ENCODE assay signal across 12 mouse cellular contexts in genomic region chr1:59524071-59524470, GRCm38 (mm10). TPM values are rescaled to one million over a fixed set of nuclear protein-coding genes. Genes with fewer than 3 reads are reported as not detected.
DNase-seq lines count a peak whose midpoint lies in the region; ATAC-seq lines count a peak whose summit lies in the region.
"Had no signal": no experiment of that assay in that cellular context is flagged by ENCODE, and none has a peak within 500 bp of the region (broad histone marks: within the 10 kb centered on the region; RNA-seq: fewer than 3 reads in every experiment).

No protein-coding gene starts in this region.

- H3K9ac ChIP-seq in embryonic facial prominence, embryonic 14.5 days (ENCODE audit: low read depth, low read length) = no peak overlapping the region
- H3K9ac ChIP-seq in intestine, embryonic 15.5 days = no peak overlapping the region

- H3K9me3 ChIP-seq in embryonic facial prominence, embryonic 14.5 days (ENCODE audit: control insufficient read depth, low read length) = no peaks in the 10 kb centered on the region
- H3K9me3 ChIP-seq in intestine, embryonic 15.5 days = no peaks in the 10 kb centered on the region
- no peaks in the 10 kb centered on the region for H3K9me3 ChIP-seq in heart, embryonic 10.5 days

- H3K4me3 ChIP-seq in embryonic facial prominence, embryonic 14.5 days (ENCODE audit: low read depth, low read length) = no peak overlapping the region
- H3K4me3 ChIP-seq in intestine, embryonic 15.5 days (replicated peaks) = no peak overlapping the region
- H3K4me3 ChIP-seq in heart, embryonic 10.5 days = no peak overlapping the region

- no peaks in the 10 kb centered on the region for H3K36me3 ChIP-seq in embryonic facial prominence, embryonic 14.5 days (ENCODE audit: control insufficient read depth, insufficient read depth, low read length)
- H3K36me3 ChIP-seq in intestine, embryonic 15.5 days = no peaks in the 10 kb centered on the region
- no peaks in the 10 kb centered on the region for H3K36me3 ChIP-seq in heart, embryonic 10.5 days

- 0 out of 2 replicates have a peak, but pooled peaks have one; percentile 24 for ATAC-seq in embryonic facial prominence, embryonic 14.5 days (ENCODE audit: low read depth)
- ATAC-seq in intestine, embryonic 15.5 days = no peak

- H3K4me1 ChIP-seq in embryonic facial prominence, embryonic 14.5 days (ENCODE audit: control insufficient read depth, insufficient read depth, low read length) = peaks cover 17% of the 10 kb centered on the region
- H3K4me1 ChIP-seq in intestine, embryonic 15.5 days (replicated peaks) = peaks cover 7% of the 10 kb centered on the region; the same call in 1 of the 2 replicates
- peaks cover 19% of the 10 kb centered on the region for H3K4me1 ChIP-seq in heart, embryonic 10.5 days

- DNase-seq in layer of hippocampus, postnatal 10 days (ENCODE audit: low spot score in 2 of 2) = peak; percentile 29 to 30
- no peak for DNase-seq in layer of hippocampus, postnatal 25 days (ENCODE audit: extremely low spot score in 1 of 2, low spot score in 1 of 2)
- DNase-seq in embryonic facial prominence, embryonic 14.5 days (ENCODE audit: low spot score) = no peak
- DNase-seq in layer of hippocampus, postnatal 14 days (ENCODE audit: low spot score in 2 of 2) = peak; percentile 14 to 28
- peak; percentile 64 for DNase-seq in retina, embryonic 14.5 days (ENCODE audit: low spot score)
- DNase-seq in adipocyte (ENCODE audit: low spot score) = no peak
- DNase-seq in heart, embryonic 10.5 days (ENCODE audit: low spot score) = no peak
- DNase-seq: cerebellum, postnatal 36 days; heart, postnatal 4 days; lung, adult 2 months had no signal

- 55% methylated on average over 2 of the region's 2 CpGs for WGBS in embryonic facial prominence, embryonic 14.5 days
- 72% methylated on average over 2 of the region's 2 CpGs for WGBS in intestine, embryonic 15.5 days
- WGBS in heart, embryonic 10.5 days = 74% methylated on average over 2 of the region's 2 CpGs

- 0 out of 2 replicates have a peak overlapping the region, but pooled peaks have one; percentile 28 for H3K27ac ChIP-seq in embryonic facial prominence, embryonic 14.5 days (replicated peaks; ENCODE audit: low read depth, low read length)
- no peak overlapping the region for H3K27ac ChIP-seq in intestine, embryonic 15.5 days
- H3K27ac ChIP-seq in heart, embryonic 10.5 days = no peak overlapping the region

- no peak overlapping the region for H3K4me2 ChIP-seq in embryonic facial prominence, embryonic 14.5 days (ENCODE audit: low read depth, low read length)
- no peak overlapping the region for H3K4me2 ChIP-seq in intestine, embryonic 15.5 days (replicated peaks)

- no peaks in the 10 kb centered on the region for H3K27me3 ChIP-seq in embryonic facial prominence, embryonic 14.5 days (replicated peaks; ENCODE audit: control insufficient read depth, insufficient read depth, low read length)
- no peaks in the 10 kb centered on the region for H3K27me3 ChIP-seq in intestine, embryonic 15.5 days (replicated peaks)
- peaks cover 5% of the 10 kb centered on the region; the same call in 1 of the 2 replicates for H3K27me3 ChIP-seq in heart, embryonic 10.5 days (ENCODE audit: insufficient read depth, poor library complexity, severe bottlenecking)

RNA-seq across cellular contexts. Expression of gene Gm973, which starts 8.0 kb away (rescaled TPM):
- 1 to 10 TPM; 7.0 to 7.9 TPM for total RNA-seq in layer of hippocampus, postnatal 10 days (2021)
- 10 to 100 TPM in 1 of 2 experiments, 1 to 10 TPM in 1; 8.0 to 13.6 TPM for total RNA-seq in layer of hippocampus, postnatal 25 days (2021)
- 1.6 and 5.9 TPM in 2 replicates for polyA plus RNA-seq in embryonic facial prominence, embryonic 14.5 days (2014; fragmentation: Nextera tagmentation; extraction: Ambion mirVana)
- total RNA-seq in layer of hippocampus, postnatal 14 days (2021) = 10 to 100 TPM; 10.2 to 11.5 TPM
- 0.43 and 0.76 TPM in 2 replicates for polyA plus RNA-seq in intestine, embryonic 15.5 days (2015; fragmentation: Nextera tagmentation; extraction: Ambion mirVana)
- polyA plus RNA-seq in heart, embryonic 10.5 days (2016; fragmentation: Nextera tagmentation; extraction: Ambion mirVana) = 0.16 TPM in 1 of 2 replicates, not detected in the other
- total RNA-seq: heart, postnatal 4 days; neutrophil, adult 5-6 weeks had no signal

RNA-seq across cellular contexts. Expression of gene Fzd7, which starts 41.8 kb away (rescaled TPM):
- 1 to 10 TPM; 5.8 to 6.5 TPM for total RNA-seq in layer of hippocampus, postnatal 10 days (2021)
- 1 to 10 TPM; 5.5 to 6.1 TPM for total RNA-seq in layer of hippocampus, postnatal 25 days (2021)
- polyA plus RNA-seq in embryonic facial prominence, embryonic 14.5 days (2014; fragmentation: Nextera tagmentation; extraction: Ambion mirVana) = 13.8 and 16.6 TPM in 2 replicates
- 1 to 10 TPM; 4.7 to 7.0 TPM for total RNA-seq in layer of hippocampus, postnatal 14 days (2021)
- 6.3 and 7.5 TPM in 2 replicates for polyA plus RNA-seq in intestine, embryonic 15.5 days (2015; fragmentation: Nextera tagmentation; extraction: Ambion mirVana)
- polyA plus RNA-seq in heart, embryonic 10.5 days (2016; fragmentation: Nextera tagmentation; extraction: Ambion mirVana) = 4.2 and 13.0 TPM in 2 replicates

Comparison
In these comparisons a context has a peak if more than half of its experiments do, and no peak if none do; other contexts are left out.
1. DNase-seq: peak in layer of hippocampus, postnatal 10 days (2 of 2), layer of hippocampus, postnatal 14 days (2 of 2) and retina, embryonic 14.5 days (single experiment); none in layer of hippocampus, postnatal 25 days (0 of 2), embryonic facial prominence, embryonic 14.5 days (single experiment), adipocyte (single experiment) and heart, embryonic 10.5 days (single experiment).